Mouse (Mus musculus): ENCODE measurements around the gene Sigmar1.
"Not testable (repeated sequence)": the region's sequence is repeated elsewhere in the genome, so short reads cannot be mapped to it uniquely, and the experiment has no call there.

Sigmar1 gene

DNA sequence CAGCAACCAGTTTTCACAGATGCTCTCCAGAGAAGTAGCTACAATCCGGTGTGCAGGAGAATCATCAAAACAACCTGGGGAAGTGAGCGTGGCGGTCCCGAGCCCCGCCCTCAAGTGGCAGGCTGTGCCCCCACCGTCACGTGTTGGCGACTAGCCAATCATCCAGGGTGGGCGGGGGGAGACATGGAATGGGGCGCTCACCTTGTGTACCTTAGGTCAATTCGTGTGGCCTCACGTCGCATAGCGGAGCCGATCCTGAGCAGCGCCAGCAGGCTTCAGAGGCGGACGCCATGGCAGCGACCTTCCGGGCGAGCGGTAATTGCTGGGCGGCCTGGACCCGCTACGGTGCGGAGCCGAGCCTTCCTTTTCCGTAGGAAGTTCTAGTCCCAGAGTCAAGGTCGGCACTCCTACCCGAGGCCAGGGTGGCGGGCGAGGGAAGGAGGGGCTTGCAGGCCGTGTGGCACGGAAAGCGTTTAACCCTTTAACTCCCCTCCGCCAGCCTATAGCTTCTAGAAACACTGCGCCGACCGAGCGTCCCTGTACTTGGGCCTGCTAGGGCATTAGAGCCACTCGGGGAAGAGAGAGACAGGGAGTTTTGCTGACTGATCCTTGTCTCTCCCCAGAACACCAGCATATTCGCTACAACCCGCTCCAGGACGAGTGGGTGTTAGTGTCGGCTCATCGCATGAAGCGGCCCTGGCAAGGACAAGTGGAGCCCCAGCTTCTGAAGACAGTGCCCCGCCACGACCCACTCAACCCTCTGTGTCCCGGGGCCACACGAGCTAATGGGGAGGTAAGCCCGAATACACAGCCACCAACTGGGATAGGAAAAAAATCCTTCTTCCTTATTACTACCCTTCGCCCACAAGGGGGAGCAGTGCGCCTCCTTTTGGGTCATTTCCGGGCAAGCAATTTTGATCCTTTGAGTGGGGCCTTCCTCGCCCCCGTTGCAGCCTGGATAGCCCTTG lies at the start of gene Sigmar1:
Gene Sigmar1 (minus strand): TSS at position 820 of the 968 bp plus-strand sequence.
- DNase-seq (ENCODE audit: low spot score in 2 of 2), result peak; percentile 82 to 89

DNA sequence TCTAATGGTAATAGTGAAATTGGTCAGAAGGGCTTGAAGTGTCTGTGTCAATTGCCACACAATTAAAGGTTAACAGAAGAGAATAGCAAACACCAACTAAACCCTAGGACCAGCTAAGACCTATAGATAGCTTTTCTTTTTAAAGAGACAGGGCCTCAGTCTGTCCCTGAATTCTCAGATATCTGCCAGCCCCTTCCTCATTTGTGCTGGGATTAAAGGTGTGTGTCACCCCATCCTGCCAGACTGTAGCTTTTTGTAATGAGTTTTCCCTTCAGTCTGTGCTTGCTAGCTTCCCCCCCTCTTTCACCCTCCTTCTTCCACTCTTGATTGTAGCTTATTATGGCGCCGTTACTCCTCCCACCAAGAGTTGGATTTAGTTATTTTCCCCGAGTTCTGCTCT lies 27.2 kb upstream of the Sigmar1 start:
- DNase-seq (ENCODE audit: low spot score in 2 of 2), result not testable (repeated sequence)

DNA sequence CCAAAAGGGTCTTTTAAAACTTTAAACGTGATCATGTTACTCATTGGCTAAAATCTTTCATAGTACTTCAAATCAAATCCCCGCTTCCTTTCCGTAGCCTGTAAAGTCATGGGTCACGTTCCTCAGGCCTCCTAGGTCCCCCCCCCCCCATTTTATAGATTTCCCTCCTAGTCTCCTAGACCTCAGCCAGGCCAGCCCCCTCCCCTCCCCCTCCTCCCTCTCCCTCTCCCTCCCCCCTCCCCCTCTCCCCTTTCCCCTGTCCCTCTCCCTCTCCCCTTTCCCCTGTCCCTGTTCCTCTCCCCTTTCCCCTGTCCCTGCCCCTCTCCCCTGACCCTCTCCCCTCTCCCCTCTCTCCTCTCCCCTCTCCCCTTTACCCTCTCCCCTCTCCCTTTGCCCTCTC lies 26.8 kb upstream of the Sigmar1 start:
- not testable (repeated sequence) for DNase-seq (ENCODE audit: low spot score in 2 of 2)

DNA sequence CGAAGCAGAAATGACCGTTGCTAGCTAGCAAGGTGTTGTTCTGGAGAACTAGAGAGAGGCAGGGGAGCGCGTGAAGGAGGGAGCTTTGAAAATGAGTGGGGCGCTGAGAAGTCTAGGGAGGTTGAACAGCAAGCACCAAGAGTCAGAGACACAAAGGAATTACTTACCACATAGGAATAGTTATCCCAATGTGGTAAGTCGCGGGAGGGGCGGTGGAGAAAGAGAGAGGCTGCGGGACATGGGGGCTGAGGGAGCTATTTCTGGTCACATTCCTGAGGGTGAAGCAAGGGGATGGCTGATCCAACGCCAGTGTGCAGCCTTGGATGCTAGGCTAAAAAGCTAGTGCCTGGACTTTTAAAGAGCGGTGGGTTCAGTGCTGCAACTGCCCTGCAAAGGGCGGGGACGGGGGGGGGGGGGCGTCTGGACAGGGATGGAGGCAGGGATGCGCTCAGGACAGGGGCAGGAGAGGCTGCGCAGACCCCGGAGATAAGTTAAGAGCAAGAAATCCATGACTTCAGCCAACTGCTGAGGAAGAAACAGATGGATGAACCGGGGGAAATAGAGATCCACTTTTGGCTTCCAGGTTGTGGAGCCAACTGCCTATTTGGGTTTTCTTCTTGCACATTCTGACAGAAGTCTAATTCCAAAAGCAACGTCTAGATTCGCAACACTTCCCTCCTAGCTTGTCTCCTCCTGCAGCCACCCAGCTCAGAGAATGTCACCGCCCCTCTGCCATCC lies 26.0 kb upstream of the Sigmar1 start:
- DNase-seq (ENCODE audit: low spot score in 2 of 2), result not testable (repeated sequence)

DNA sequence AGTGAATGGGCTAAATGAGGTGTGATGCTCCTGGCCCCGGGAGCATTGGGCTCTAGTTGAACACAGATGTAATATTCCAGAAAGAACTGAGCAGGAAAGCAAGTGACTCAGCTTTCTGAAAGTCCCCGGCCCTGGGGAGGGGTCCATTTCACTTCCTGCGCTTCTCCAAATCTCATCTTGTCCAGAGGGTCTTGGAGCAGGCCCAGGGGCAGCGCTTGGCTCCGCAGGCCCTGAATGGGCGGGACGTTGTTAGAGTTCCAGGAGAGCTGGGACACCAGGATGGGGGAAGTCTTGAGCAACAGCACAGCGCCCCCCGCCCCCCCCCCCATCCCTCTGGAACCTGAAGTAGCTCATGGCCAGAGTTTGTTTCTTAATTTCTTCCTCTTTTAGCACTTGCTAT lies 25.3 kb upstream of the Sigmar1 start:
- DNase-seq (ENCODE audit: low spot score in 2 of 2), result not testable (repeated sequence)

DNA sequence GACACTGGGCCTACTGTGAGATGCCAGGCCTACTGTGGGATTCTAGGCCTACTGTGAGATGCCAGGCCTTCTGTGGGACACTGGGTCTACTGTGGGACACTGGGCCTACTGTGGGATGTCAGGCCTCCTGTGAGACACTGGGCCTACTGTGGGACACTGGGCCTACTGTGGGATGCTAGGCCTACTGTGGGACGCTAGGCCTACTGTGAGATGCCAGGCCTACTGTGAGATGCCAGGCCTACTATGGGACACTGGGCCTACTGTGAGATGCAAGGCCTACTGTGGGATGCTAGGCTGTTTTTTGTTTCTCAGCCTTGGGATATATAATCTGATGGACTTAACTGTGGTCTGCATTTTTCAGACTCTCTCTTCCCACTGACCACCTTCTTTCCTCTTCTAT lies 19.9 kb upstream of the Sigmar1 start:
- DNase-seq (ENCODE audit: low spot score in 2 of 2), result not testable (repeated sequence)

DNA sequence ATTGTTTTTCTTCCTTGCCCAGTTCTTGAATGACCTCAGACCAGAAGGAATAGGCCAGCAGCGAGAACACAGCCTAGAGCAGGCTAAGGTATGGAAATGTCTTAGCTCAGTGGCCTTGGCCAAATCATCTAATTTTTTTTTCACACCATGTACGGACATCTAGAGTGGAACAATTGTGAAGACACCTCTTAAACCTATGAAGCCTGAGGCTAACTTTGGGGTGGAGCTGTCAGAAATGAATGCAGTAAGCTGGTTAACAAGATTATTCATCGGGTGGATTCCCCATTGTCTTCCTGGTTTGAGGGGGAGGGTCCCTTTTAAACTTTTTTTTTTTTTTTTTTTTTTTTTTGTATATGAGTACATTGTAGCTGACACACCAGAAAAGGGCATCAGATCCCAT lies 18.5 kb upstream of the Sigmar1 start:
- not testable (repeated sequence) for DNase-seq (ENCODE audit: low spot score in 2 of 2)

DNA sequence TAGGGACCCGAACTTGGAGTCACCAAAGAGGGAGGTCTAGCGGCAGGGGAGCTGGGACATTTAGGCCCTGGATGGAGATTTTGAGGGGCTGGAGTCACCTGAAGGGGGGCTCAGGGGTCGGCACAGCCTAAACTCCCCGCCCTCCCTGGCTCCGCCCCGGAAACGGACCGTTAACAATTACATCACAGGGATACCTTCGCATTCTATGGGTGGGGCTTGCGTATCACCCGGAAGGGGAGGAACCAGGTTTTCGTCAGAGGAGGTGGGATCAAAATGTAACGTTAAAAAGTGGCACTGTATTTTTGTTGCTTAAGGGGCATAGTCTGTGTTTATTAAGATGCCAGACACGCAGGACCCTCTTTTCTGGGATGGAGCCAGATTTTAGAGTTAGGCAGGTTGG lies 18.0 kb upstream of the Sigmar1 start, which contains the start of gene Ccl27a:
Gene Ccl27a (minus strand): TSS at position 246 of the 400 bp plus-strand sequence.
- peak; percentile 29 to 80 for DNase-seq (ENCODE audit: low spot score in 2 of 2)

DNA sequence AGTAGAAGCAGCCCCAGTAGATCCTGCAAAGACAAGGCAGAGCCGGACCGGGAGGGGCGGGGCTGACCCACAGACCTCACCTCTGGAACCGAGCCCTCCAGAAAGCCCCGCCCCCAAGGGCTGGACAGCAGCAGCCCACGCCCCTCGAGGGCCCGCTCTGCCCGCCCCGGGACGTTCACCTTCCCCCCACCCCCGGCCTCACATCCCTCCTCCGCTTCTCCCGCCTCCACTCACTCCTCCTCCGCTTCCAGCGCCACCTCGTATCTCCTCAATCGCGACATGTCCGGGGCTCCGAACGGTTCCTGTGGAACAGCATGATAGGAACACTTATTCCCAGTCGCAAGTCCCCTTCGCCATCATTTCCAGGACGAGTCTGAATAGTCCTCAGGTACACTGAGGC lies 17.5 kb upstream of the Sigmar1 start:
- peak; percentile 41 to 58 for DNase-seq (ENCODE audit: low spot score in 2 of 2)

DNA sequence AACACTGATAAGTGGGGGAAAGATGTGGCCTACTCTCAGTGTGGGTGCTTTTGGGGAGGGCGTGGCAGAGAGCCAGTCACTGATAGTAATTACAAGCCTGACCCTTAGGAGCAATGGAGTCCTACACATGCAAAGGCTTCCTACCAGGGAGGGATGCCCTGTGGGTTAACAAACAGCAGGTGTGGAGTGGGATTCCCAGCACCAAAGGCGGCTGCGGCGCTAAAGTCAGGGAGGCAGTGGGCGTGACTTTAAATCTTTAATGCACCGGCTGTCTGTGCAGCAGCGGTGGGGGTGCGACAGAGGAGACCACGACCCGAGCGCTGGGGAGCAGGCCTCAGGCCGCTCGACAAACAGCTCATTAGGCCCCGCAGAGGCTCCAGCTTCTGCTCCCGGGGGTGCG lies 17.0 kb upstream of the Sigmar1 start:
- DNase-seq (ENCODE audit: low spot score in 2 of 2), result not testable (repeated sequence)

DNA sequence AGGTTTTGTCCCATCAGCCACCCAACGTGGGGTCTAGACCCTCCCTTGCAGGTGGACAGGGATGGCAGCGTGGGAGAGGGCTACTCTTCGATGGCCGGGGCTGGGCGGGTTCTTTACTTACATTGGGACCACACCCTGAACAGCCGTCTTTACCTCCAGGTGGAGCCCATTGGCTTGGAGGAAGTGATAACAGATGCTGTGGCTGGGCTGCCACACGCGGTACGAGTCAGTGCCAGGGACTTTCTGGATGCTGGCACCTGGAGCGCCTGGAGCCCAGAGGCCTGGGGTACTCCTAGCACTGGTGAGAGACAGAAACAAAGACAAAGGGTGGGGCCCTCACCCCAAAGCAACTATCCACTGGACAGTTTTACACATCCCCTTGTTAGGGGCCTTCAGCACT lies 11.3 kb upstream of the Sigmar1 start:
- not testable (repeated sequence) for DNase-seq (ENCODE audit: low spot score in 2 of 2)

DNA sequence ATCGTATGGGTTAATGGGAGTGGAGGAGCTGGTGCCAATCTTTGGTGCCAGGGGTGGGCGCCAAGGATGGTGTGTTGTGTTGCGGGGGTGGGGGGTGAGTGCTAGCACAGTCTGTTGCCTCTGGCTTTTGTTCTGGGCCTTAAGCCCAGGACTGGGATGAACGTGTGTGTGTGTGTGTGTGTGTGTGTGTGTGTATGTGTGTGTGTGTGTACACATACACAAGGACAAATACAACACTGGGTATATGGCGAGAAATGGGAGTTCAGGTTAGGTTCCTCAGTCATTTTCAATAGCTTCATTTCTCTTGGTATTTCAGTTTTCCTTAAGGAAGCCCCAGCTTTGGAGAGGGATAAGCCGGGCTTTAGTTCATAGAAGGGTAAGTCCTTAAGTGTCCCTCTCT lies 7.2 kb upstream of the Sigmar1 start:
- DNase-seq (ENCODE audit: low spot score in 2 of 2), result not testable (repeated sequence)

DNA sequence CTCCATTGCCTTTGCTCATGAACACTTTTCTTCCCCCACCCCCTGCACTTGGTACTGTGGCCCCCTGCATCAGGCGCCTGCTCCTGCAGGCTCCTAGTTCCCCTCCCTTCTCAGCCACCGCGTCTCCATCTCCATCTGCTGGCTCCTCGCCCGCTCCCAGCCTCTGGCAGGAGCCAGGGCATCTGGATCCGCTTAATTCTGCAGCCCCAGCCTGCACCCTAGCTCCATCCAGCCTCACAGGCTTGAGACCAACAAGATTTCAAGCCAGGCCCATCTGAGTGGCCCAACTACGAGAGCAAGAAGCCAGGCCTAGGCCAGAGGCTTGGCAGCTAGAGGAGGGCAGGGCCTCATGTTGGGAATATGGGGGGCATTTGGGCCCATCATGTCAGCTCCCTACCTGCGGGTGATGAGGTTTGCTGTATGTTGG lies 6.7 kb upstream of the Sigmar1 start:
- not testable (repeated sequence) for DNase-seq (ENCODE audit: low spot score in 2 of 2)

DNA sequence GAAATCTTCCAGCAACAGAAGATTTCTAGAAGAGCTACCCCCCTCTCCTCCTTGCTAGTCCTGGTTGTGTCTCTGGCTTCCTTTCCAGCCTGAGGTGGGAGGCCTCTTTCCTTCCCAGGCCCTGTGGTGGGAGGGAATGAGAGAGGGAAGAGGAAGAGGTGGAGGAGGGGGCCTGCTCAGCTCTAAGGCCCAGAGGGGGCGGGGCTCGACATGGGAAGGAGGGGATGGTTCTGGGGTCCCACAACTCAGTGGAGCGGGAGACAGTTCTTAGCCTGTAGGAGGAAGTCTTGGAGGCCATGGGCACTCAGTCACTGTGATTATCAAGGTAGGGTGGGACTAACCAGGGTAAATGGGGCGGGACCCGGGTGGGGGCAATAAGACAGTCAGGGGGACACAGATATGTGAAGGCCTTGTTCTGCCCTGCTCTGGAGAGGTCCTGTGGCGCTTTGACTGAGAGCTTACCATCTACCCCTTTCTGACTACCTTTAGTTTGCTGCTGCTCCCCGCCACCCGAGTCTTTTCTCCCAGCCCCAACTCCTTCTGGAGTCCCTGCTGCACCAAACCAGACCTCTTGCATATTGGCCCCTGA lies 6.2 kb upstream of the Sigmar1 start:
- DNase-seq (ENCODE audit: low spot score in 2 of 2), result no peak

DNA sequence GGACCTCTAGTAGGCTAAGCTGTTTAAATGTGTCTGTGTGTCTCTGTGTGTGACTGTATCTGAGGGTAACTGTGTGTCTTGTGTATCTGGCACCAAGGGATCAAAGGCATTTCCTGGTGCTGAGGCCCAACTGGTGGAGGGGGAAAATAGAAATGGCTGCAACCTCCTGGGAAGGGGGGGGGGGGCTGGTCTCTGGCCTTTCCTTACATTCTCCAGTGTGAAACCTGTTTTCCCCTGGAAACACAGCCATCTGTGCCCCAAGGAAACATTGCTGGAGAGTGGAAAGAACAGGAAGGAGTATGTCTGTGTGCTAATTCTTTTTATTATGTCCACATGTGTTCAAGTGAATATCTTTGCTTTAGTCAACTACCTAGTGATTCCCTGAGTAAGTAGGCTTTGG lies 5.7 kb upstream of the Sigmar1 start:
- DNase-seq (ENCODE audit: low spot score in 2 of 2), result no peak

DNA sequence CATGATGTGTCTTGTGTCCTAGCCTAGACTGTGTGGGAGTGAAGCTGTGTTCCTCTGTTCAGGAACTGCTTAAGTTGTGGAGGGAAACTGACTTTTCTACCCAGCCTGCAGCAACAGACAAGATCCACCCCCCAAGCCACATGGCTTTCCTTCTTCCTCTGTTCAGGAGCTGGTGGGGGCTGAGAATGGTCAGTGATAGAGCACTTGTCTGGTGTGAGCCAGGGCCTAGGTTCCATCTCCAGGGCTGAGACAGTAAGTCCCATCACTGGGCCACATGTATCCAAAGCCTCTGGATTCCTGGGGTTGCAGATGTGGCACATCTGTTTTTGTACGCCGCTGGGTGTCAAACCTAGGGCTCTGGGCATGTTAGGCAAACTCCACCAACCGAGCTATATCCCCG lies 5.0 kb upstream of the Sigmar1 start:
- no peak for DNase-seq (ENCODE audit: low spot score in 2 of 2)

DNA sequence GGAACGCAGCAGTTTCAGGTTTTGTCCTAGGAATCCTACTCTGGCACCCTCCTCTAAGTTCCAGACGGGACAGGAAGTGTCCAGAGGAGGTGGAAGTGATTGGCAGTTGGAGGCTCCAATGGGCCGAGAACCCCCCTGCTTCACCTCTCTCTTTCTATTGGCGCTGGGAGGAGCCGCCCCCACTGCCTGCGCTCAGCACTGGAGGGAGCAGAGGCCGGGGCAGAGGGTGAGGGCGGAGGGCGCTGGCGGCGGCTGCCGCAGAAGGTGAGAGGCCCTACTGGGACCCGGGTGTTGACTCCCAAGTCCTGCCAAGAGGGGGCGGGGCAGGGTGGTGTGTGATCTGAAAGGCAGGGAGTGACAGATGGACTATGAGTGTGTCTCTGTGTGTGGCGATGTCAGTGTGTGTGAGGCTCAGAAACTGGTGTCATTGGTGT lies 4.3 kb upstream of the Sigmar1 start:
- peak; percentile 32 to 73 for DNase-seq (ENCODE audit: low spot score in 2 of 2)

DNA sequence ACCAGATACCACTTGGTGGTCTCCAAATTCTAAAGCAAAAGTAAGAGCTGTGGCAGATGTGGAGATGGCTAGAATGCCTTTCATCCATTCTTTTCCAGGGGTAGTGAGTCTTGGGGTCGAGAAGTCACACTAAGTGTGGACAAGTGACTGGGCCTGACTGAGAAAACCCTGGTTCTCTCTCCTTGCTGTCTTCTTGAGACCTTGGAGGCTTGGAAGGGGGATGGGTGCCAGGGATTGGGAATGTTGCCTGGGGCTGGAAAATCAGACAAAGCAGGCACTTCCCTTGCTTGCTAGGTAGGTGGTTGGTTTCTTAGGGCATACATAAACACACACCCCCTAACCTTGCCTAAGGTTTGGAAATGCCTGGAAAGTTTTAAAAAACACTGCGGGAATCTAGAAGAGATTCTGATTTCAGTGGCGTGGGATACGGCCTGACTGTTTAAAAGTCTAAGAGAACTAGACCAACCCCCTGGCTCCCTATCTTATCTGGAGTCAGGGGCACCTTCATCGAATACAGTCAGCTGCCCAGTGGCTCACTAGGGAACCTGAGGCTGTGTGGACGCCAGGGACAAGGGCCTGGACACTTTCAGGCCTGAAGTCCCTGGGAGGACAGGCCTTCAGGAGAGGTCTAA lies 3.8 kb upstream of the Sigmar1 start:
- DNase-seq (ENCODE audit: low spot score in 2 of 2), result no peak

DNA sequence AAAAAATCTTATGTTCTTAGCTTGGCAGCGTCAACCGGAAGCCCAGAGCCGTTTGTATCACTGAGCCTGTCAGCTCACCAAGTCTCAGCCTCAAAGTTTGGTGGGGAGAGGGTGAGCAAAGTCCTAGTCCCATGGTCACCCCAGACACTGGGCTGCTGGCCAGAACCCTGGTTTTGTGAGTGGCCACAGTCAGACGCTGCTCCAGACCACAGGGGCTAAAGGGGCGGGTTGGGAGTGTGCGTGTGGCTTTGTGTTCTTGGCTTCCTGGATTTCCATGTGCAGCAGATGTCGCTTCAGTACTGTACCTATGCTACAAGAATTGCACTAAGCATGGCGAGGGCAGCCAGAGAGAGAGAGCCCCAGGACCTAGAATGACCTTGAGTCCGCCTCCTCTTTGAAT lies 3.2 kb upstream of the Sigmar1 start:
- no peak for DNase-seq (ENCODE audit: low spot score in 2 of 2)

DNA sequence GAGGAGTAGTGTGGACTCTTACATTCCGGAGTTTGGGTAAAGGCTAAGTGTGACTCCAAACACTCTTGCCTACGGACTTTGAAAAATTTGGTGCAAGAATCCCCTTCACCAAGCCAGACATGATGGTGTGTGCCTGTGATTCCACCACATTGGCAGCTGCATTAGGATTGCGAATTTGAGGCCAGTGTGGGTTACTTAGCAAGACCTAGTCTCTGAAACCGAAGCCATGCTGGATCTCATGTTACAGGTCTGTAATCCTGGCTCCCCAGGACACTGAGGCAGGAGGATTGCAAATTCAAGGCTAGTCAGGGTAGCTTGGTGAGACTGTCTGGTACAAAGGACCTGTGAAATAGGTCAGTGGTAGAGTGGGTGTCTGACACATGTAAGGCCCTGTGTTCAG lies 2.7 kb upstream of the Sigmar1 start:
- no peak for DNase-seq (ENCODE audit: low spot score in 2 of 2)

DNA sequence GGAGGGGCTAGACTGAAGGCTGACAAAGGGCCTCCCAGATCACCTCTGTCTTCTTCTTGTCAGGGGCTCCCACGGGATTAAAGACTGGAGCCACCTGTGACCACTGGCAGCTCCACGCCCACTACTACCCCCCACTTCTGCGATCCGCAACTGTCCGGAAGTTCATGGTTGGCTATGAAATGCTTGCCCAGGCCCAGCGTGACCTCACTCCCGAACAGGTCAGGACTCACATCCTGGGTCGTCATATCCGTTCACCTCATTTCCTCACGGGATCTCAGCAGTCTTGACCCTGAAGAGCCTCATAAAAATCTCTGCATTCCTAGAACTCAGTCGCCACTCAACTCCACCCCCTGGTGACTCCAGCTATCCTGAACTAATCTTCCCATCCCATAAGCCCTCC lies 2.1 kb upstream of the Sigmar1 start:
- no peak for DNase-seq (ENCODE audit: low spot score in 2 of 2)

DNA sequence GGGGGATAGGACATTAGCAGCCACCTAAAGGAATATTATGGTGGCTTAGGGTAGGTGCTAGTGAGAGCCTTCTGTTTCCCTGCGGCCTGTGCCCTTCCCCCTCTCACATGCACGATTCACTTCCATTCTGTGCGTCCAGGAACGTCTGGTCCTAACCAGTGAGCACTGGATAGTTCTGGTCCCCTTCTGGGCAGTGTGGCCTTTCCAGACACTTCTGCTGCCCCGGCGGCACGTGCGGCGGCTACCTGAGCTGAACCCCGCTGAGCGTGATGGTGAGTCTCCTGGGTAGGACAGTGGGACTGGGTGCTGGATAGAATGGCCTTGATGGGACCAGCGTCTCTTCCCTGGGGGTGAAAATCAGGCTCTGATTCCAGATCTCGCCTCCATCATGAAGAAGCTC lies 1.4 kb upstream of the Sigmar1 start:
- DNase-seq (ENCODE audit: low spot score in 2 of 2), result no peak

Data from spleen, postnatal 10 days (tissue).